Mouse (Mus musculus) limb, embryonic 15.5 days (tissue): ENCODE results near the gene Theg. TPM values are rescaled to one million over a fixed set of nuclear protein-coding genes. Genes with fewer than 3 reads are reported as not detected.

Experiments used
- ATAC-seq: fragments of 200-750 bp; cut with Nextera tagmentation; 2 replicates; pipeline ENCODE4 v1.8.0; 2017; ENCODE audit warnings: low read depth, moderate TSS enrichment; ENCODE audit not compliant: insufficient number of reproducible peaks, low FRiP score, low TSS enrichment
- H3K27ac ChIP-seq: fragments of 300-500 bp; sonication (generic); 2 replicates; pipeline ENCODE4 v1.5.1; 2015; ENCODE audit warnings: moderate library complexity, mild to moderate bottlenecking, inconsistent platforms
- H3K27me3 ChIP-seq: fragments of 300-500 bp; sonication (generic); 2 replicates; pipeline ENCODE4 v1.6.1; 2015; ENCODE audit warnings: inconsistent platforms
- H3K36me3 ChIP-seq: fragments of 300-500 bp; sonication (generic); 2 replicates; pipeline ENCODE4 v1.6.1; 2015; ENCODE audit warnings: inconsistent platforms
- H3K4me1 ChIP-seq: fragments of 300-500 bp; sonication (generic); 2 replicates; pipeline ENCODE4 v1.6.1; 2015; ENCODE audit warnings: inconsistent platforms
- H3K4me2 ChIP-seq: fragments of 300-500 bp; sonication (generic); 2 replicates; pipeline ENCODE4 v1.6.1; 2015; ENCODE audit warnings: mild to moderate bottlenecking, inconsistent platforms
- H3K4me3 ChIP-seq: fragments of 300-500 bp; sonication (generic); 2 replicates; pipeline ENCODE4 v1.5.1; 2015; ENCODE audit warnings: mild to moderate bottlenecking, inconsistent platforms
- H3K9ac ChIP-seq: fragments of 300-500 bp; sonication (generic); 2 replicates; pipeline ENCODE4 v1.6.1; 2015; ENCODE audit warnings: inconsistent platforms
- H3K9me3 ChIP-seq: fragments of 300-500 bp; sonication (generic); 2 replicates; pipeline ENCODE4 v1.6.1; 2016; ENCODE audit warnings: inconsistent platforms
- WGBS: fragments of 180-500 bp; shearing (Covaris S2); methylation state at CpG from one replicate; pipeline ENCODE4 v1.1.7; 2015; 5-methylcytosine and 5-hydroxymethylcytosine counted together
- polyA plus RNA-seq: library from polyadenylated mRNA; unstranded; fragments of >200 nt; fragmentation: Nextera tagmentation; extraction: Ambion mirVana; gene quantifications from 2 replicates; pipeline ENCODE4 v1.2.1, GENCODE M21; 2015

Gene Theg
- polyA plus RNA-seq, 1 experiment from 2014 or later = not detected

DNA sequence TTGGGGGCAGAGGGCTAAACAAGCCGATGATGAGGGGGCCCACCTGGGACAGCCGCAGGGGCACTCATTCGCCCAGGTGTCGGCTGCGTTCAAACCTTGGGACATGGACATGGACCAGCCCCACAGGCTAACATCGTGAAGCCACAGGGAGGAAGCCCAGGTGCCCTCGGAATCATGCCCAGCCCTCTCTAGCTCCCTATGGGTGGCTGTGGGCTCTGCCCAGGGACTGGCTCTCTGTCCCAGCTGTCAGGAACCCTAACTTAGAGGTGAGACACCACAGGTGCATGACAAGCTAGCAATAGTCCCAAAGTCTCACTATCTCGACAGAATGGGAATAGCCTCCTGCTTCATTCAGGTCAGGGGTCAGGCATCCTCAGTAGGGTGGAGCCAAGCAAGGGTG, 34.6 kb downstream of the Theg start:
- H3K4me1 ChIP-seq = peaks cover 31% of the 10 kb centered on the region
- WGBS = 83% methylated on average over 8 of the region's 8 CpGs
- no peak overlapping the region for H3K27ac ChIP-seq
- H3K4me3 ChIP-seq = no peak overlapping the region
- no peaks in the 10 kb centered on the region for H3K27me3 ChIP-seq
- no peak overlapping the region for H3K9ac ChIP-seq
- peaks cover 31% of the 10 kb centered on the region for H3K36me3 ChIP-seq
- no peak overlapping the region for H3K4me2 ChIP-seq
- ATAC-seq = no peak
- H3K9me3 ChIP-seq = no peaks in the 10 kb centered on the region

DNA sequence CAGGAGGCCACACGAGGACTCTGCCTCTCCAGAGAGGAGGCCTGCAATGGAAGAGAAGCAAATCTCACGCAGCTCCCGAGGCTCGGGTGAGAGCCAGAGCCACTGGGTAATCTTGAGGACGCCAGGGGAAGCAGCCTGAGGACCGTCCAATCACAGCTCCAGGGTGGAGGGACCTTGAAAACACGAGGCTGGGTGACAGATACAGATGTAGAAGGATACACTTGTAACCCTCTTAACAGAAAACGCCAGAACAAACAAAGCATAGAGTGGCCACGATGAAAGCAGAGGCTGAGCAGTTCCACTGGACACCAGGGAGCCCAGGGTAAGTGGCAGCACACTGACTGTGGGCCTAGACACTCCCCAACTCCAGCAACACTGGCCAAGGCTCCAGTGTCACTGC, 36.8 kb downstream of the Theg start:
- H3K4me1 ChIP-seq = peaks cover 28% of the 10 kb centered on the region
- H3K9ac ChIP-seq = no peak overlapping the region
- no peak overlapping the region for H3K27ac ChIP-seq
- no peak overlapping the region for H3K4me3 ChIP-seq
- ATAC-seq = no peak
- no peaks in the 10 kb centered on the region for H3K9me3 ChIP-seq
- peaks cover 53% of the 10 kb centered on the region for H3K36me3 ChIP-seq
- H3K4me2 ChIP-seq = no peak overlapping the region
- no peaks in the 10 kb centered on the region for H3K27me3 ChIP-seq
- 82% methylated on average over 9 of the region's 9 CpGs for WGBS

DNA sequence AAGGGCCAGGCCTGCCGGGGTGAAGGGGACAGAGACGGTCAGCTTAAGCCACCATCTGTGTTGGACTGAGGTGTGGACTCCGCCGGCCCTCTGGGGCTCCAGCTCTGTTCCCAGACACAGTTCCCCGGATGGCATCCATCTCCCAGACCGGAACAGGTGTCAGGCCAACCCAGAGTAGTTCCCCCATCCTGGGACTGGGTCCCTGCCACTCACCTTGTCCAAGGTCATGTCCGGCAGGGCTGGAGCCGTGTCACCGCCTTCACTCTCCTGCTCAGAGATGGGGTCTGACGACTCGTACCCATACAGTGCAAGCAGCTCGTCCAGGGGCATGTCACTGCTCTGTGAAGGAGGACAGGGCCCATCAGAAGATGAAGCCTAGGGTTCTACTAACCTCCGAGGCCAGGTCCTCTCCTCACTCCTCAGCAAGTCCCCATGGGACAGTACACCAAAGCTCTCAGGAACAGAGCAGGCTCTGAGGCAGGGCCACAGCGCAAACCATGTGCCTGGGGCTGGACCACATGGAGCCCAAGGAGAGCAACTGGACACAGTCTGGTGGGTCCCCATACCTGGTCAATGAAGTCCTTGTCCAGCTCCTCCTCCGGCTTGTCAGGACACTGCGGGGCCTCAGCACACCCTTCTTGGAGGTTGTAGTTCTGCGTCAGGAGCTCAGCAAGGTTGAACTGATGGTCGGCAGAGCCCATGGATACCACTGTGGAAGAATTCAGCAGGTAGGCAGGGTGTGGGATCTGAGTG, 38.0 kb downstream of the Theg start:
- H3K9ac ChIP-seq = no peak overlapping the region
- WGBS = 94% methylated on average over 18 of the region's 18 CpGs
- H3K36me3 ChIP-seq = peaks cover 65% of the 10 kb centered on the region

DNA sequence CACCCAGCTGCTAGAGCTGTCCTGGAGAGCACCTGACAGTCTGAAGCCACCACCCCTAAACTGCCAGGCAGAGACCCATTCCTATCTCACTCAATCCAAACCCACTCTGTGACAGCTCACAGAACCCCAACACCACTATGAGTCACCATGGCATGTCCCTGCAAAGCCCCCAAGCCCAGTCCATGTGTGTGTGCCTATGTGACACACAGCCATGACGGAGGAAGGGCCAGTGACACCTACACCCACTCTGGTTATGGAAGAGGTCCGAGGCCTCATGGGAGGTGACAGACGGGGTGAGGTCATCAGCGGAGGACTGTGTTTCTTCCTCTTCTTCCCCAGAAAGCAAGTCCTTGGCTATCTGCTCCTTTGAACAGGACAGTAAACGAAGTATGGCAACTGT, 38.6 kb downstream of the Theg start:
- H3K36me3 ChIP-seq = peaks cover 71% of the 10 kb centered on the region
- H3K27ac ChIP-seq = no peak overlapping the region
- H3K9me3 ChIP-seq = no peaks in the 10 kb centered on the region
- H3K9ac ChIP-seq = no peak overlapping the region
- ATAC-seq = no peak
- H3K4me2 ChIP-seq = no peak overlapping the region
- peaks cover 16% of the 10 kb centered on the region for H3K4me1 ChIP-seq
- 89% methylated on average over 5 of the region's 5 CpGs for WGBS
- H3K4me3 ChIP-seq = no peak overlapping the region
- H3K27me3 ChIP-seq = no peaks in the 10 kb centered on the region

More for the DNA sequence above, 38.0 kb downstream of the Theg start:
- Histone ChIP-seq H3K4me3 (no peak overlapping the region), H3K9me3 (no peaks in the 10 kb centered on the region), H3K4me1 (peaks cover 22% of the 10 kb centered on the region), H3K27me3 (no peaks in the 10 kb centered on the region), H3K27ac (no peak overlapping the region), H3K4me2 (no peak overlapping the region)
- ATAC-seq = no peak

DNA sequence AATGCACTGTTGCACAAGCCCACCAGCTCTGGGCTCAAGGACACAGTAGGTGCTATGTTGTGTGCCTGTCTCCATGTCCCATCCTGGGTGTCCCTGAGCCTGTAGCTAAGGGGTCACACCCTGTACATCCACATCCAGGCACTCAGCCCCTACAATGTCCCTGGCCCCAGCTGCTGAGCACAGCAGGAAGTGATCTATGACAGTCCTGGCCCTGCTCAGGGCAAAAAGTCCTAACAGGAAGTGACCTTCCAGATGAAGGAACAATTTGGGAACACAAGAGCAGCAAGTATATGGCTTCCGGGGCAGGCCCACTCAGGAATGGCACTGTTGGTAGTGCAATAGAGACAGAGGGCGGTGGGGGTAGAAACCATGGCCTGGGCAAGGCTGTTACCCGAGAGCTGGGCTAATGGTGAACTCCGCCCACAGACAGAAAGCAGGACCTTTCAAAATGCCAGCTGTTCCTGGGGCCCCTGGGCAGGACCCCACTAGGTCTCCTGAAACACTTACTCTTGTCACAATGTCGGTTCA, 39.9 kb downstream of the Theg start:
- no peak for ATAC-seq
- Histone ChIP-seq H3K9me3 (no peaks in the 10 kb centered on the region), H3K4me1 (peaks cover 3% of the 10 kb centered on the region; the same call in 1 of the 2 replicates), H3K9ac (no peak overlapping the region), H3K4me3 (no peak overlapping the region), H3K27ac (no peak overlapping the region), H3K27me3 (no peaks in the 10 kb centered on the region), H3K36me3 (peaks cover 84% of the 10 kb centered on the region), H3K4me2 (no peak overlapping the region)
- WGBS = 70% methylated on average over 5 of the region's 5 CpGs

DNA sequence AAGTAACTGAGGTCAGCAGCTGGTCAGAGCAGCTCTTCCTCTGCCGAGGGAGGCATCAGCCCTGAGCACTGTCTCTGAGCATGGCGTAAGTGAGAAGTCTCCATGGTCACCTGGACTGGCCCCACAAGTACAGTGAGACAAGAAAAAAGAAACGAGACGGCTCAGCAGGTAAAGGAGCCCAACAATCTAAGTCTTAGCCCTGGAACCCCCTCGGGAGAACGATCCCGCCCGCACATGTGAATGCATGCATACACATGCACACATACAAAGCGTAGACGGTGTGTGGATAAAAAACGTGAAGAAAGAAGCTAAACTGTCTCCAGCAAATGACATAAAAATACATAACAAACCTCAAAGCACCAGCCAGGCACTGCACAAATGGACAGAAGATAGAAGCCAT, 40.6 kb downstream of the Theg start:
- Histone ChIP-seq H3K27ac (no peak overlapping the region), H3K9ac (no peak overlapping the region), H3K36me3 (peaks cover 92% of the 10 kb centered on the region), H3K4me2 (no peak overlapping the region), H3K4me1 (no peaks in the 10 kb centered on the region), H3K4me3 (no peak overlapping the region), H3K9me3 (no peaks in the 10 kb centered on the region), H3K27me3 (no peaks in the 10 kb centered on the region)
- ATAC-seq = no peak
- WGBS = 89% methylated on average over 11 of the region's 11 CpGs

DNA sequence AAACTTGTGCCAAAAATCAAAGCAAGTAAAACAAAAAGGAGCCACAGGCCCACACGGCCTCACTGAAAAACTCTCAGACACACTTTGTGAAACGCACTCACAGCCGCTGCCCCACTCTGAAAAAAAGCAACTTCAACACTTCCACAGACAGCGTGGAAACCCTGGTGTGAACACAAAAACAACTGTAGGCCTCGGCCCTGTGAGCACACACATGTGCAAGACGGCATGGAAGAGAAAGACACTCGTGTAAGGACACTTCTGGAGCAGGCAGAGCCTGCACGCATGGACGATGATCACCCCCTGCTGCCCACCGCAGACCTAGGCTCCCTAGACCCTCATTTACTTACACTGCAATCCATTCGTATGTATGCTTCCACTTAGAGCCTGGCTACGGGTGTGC, 41.2 kb downstream of the Theg start:
- no peak overlapping the region for H3K4me2 ChIP-seq
- H3K4me1 ChIP-seq = no peaks in the 10 kb centered on the region
- no peak for ATAC-seq
- H3K27ac ChIP-seq = no peak overlapping the region
- H3K36me3 ChIP-seq = peaks cover 98% of the 10 kb centered on the region
- no peak overlapping the region for H3K4me3 ChIP-seq
- H3K9ac ChIP-seq = no peak overlapping the region
- H3K9me3 ChIP-seq = no peaks in the 10 kb centered on the region
- H3K27me3 ChIP-seq = no peaks in the 10 kb centered on the region
- 91% methylated on average over 12 of the region's 12 CpGs for WGBS

DNA sequence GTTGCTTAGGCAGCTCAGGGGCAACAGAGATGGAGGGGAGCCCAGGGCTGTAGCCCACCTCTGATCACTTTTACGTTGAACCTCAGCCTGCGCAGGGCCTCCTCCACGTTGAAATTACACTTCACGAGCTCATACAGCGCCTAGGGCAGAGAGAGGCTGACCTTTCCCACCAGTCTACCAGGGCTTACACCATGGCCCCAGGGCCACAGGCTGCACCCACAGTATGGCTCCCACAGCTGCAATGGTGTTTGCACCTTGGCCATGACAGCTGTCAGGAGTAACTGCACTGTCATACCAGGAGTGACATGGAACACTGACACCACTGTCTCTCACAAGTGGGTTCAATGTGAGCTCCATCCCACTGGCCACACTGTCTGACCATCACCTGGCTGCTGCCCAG, 42.5 kb downstream of the Theg start:
- Histone ChIP-seq H3K36me3 (peaks cover 100% of the 10 kb centered on the region), H3K9me3 (no peaks in the 10 kb centered on the region), H3K4me1 (no peaks in the 10 kb centered on the region), H3K4me3 (no peak overlapping the region), H3K4me2 (no peak overlapping the region), H3K27me3 (no peaks in the 10 kb centered on the region), H3K27ac (no peak overlapping the region), H3K9ac (no peak overlapping the region)
- 92% methylated on average over 5 of the region's 5 CpGs for WGBS
- no peak for ATAC-seq

DNA sequence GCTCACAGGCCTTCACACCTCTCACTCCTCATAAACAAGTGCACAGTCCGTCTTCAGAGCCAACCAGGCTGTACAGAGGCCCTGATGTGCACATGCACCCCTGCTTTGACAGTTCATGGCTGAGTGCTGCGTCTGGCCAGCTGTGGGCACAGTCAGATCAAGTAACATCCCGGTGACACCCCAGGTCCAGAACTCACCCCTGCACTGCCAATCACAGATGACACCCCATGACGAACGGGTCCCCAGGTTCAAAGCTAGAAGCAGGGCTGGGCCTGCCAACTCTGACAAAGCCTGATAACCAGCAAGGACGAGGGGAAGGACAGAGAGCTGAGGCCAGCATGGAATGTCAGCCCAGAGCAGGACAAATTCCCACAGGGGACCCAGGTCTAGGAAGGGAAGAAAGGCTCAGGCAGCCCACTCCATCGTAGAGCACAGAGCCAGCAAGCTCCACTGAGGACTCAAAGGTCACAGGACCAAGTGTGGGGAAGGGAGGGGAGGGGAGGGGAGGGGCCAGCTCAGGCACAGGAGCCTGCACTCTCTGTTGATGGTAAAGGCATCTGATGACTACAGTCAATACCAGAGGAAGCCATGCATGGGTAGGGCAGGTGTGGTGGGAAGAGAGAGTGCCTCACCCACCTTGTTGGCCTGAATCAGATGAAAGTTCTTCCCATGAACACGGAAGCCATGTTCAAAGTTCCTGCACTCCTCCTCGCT, 43.1 kb downstream of the Theg start:
- H3K9ac ChIP-seq = no peak overlapping the region
- H3K36me3 ChIP-seq = peaks cover 100% of the 10 kb centered on the region
- no peaks in the 10 kb centered on the region for H3K27me3 ChIP-seq
- no peaks in the 10 kb centered on the region for H3K9me3 ChIP-seq
- H3K4me1 ChIP-seq = no peaks in the 10 kb centered on the region
- no peak for ATAC-seq
- no peak overlapping the region for H3K27ac ChIP-seq
- H3K4me3 ChIP-seq = no peak overlapping the region
- 80% methylated on average over 9 of the region's 9 CpGs for WGBS
- no peak overlapping the region for H3K4me2 ChIP-seq

DNA sequence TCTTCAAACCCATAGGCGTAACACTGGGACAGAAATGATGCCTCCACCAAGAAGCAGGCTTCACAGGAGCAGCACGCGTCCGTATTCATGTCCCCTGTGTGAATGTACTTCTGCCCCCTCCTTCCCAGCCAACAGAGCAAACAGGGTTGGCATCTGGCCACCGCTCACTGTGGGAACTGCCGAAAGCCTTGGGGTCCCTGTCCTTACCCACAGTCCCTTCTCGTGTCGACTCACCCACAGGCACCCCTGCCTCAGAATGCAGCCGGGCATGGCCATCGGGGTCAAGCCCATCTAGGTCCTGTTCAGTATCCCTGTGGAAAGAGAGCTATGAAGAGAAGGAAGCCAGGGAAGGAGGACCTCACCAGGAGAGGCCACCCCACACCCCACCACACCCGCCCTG, 45.0 kb downstream of the Theg start:
- no peak overlapping the region for H3K27ac ChIP-seq
- no peak overlapping the region for H3K4me2 ChIP-seq

DNA sequence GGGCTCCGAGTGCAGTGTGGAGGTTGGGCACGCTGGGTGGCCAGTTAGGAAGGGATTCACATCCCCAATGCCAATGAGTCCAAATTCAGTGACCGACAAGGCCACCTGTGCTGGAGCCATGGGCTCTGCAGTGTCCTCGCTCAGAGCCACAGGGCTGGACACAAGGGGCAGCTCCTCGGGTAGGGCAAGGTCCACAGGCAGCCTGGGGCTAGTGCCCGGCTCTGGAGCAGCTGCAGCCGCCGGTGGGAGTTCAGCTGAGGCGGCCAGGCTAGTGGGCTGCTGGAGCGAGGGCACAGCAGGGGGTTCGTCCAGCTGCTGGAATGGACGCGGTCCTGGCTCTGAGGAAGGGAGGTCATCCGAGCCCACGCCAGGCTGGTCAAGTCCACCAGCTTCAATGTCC, 45.6 kb downstream of the Theg start:
- Histone ChIP-seq H3K36me3 (peaks cover 85% of the 10 kb centered on the region), H3K27me3 (no peaks in the 10 kb centered on the region), H3K9ac (no peak overlapping the region), H3K4me1 (no peaks in the 10 kb centered on the region), H3K9me3 (no peaks in the 10 kb centered on the region), H3K4me2 (no peak overlapping the region), H3K27ac (no peak overlapping the region), H3K4me3 (no peak overlapping the region)
- ATAC-seq = no peak
- WGBS = 86% methylated on average over 15 of the region's 15 CpGs

More for the DNA sequence above, 45.0 kb downstream of the Theg start:
- 93% methylated on average over 11 of the region's 11 CpGs for WGBS
- Histone ChIP-seq H3K36me3 (peaks cover 91% of the 10 kb centered on the region), H3K4me1 (no peaks in the 10 kb centered on the region), H3K4me3 (no peak overlapping the region), H3K9ac (no peak overlapping the region), H3K27me3 (no peaks in the 10 kb centered on the region), H3K9me3 (no peaks in the 10 kb centered on the region)
- ATAC-seq = no peak

DNA sequence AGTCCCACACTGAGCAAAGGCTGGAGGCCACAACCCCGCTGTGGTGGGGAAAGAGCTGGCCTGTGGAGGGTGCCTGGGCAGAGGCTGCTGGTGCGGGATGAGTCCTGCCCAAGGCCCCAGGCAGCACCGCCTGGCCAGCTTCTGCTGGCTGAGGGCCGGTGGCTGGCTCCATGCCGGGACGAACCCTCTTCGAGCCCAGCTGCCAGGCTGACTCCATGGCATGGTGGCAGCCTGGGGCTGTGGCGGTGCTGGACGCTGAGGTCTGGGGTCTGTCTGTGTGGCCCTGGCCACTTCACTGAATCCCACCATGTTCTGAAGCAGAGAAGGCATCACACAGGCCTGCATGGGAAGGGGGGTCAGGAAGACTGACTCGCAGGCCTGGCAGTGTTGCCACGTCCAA, 46.4 kb downstream of the Theg start:
- no peaks in the 10 kb centered on the region for H3K9me3 ChIP-seq
- peaks cover 77% of the 10 kb centered on the region for H3K36me3 ChIP-seq
- no peak overlapping the region for H3K4me2 ChIP-seq
- WGBS = 94% methylated on average over 11 of the region's 11 CpGs
- no peak overlapping the region for H3K4me3 ChIP-seq
- H3K9ac ChIP-seq = no peak overlapping the region
- no peak overlapping the region for H3K27ac ChIP-seq
- no peaks in the 10 kb centered on the region for H3K4me1 ChIP-seq
- no peak for ATAC-seq
- no peaks in the 10 kb centered on the region for H3K27me3 ChIP-seq
